10 mouse cellular contexts compared by ENCODE assay signal in genomic region chr16:85964352-85965210, GRCm38 (mm10).
DNase-seq lines count a peak whose midpoint lies in the region; ATAC-seq lines count a peak whose summit lies in the region.
"Had no signal": no experiment of that assay in that cellular context is flagged by ENCODE, and none has a peak within 500 bp of the region (broad histone marks: within the 10 kb centered on the region; RNA-seq: fewer than 3 reads in every experiment).

No protein-coding gene starts in this region.

- H3K9me3 ChIP-seq in kidney, embryonic 14.5 days (ENCODE audit: control insufficient read depth, low read length) = no peaks in the 10 kb centered on the region
- H3K9me3 ChIP-seq in embryonic facial prominence, embryonic 10.5 days = no peaks in the 10 kb centered on the region
- no peaks in the 10 kb centered on the region for H3K9me3 ChIP-seq in neural tube, embryonic 12.5 days
- H3K9me3 ChIP-seq: forebrain, embryonic 12.5 days; liver, embryonic 13.5 days had no signal

- H3K4me3 ChIP-seq in kidney, embryonic 14.5 days (ENCODE audit: low read length) = no peak overlapping the region
- H3K4me3 ChIP-seq in embryonic facial prominence, embryonic 10.5 days = no peak overlapping the region
- H3K4me3 ChIP-seq in neural tube, embryonic 12.5 days = no peak overlapping the region
- H3K4me3 ChIP-seq: forebrain, embryonic 12.5 days; liver, embryonic 13.5 days had no signal

- H3K36me3 ChIP-seq in kidney, embryonic 14.5 days (ENCODE audit: control insufficient read depth, insufficient read depth, low read length) = no peaks in the 10 kb centered on the region
- no peaks in the 10 kb centered on the region for H3K36me3 ChIP-seq in embryonic facial prominence, embryonic 10.5 days (replicated peaks)
- no peaks in the 10 kb centered on the region for H3K36me3 ChIP-seq in neural tube, embryonic 12.5 days
- H3K36me3 ChIP-seq: forebrain, embryonic 12.5 days; liver, embryonic 13.5 days had no signal

- WGBS in kidney, embryonic 14.5 days = 67% methylated on average over 2 of the region's 2 CpGs
- WGBS in embryonic facial prominence, embryonic 10.5 days = 76% methylated on average over 2 of the region's 2 CpGs
- WGBS in neural tube, embryonic 12.5 days = 55% methylated on average over 2 of the region's 2 CpGs

- no peak for DNase-seq in kidney, adult 8-10 months
- no peak for DNase-seq in embryonic facial prominence, embryonic 10.5 days (ENCODE audit: low spot score)
- DNase-seq in heart, postnatal 10 days = peak; percentile 16 to 29
- no peak for DNase-seq in MN1 (ENCODE audit: low spot score)
- DNase-seq in right cerebral cortex, adult 2 months (ENCODE audit: low spot score in 2 of 2) = no peak
- DNase-seq: cerebellum, adult 9-10 months; liver, embryonic 13.5 days had no signal

- H3K27ac ChIP-seq in kidney, embryonic 14.5 days (ENCODE audit: low read depth, low read length) = peak overlapping the region; percentile 38; the same call in 1 of the 2 replicates
- H3K27ac ChIP-seq in embryonic facial prominence, embryonic 10.5 days (replicated peaks) = peak overlapping the region; percentile 71
- no peak overlapping the region for H3K27ac ChIP-seq in neural tube, embryonic 12.5 days
- H3K27ac ChIP-seq: forebrain, embryonic 12.5 days; liver, embryonic 13.5 days had no signal

- H3K9ac ChIP-seq in kidney, embryonic 14.5 days (ENCODE audit: low read depth, low read length) = no peak overlapping the region
- H3K9ac ChIP-seq in neural tube, embryonic 12.5 days = no peak overlapping the region
- H3K9ac ChIP-seq: forebrain, embryonic 12.5 days; liver, embryonic 13.5 days had no signal

- H3K4me1 ChIP-seq in kidney, embryonic 14.5 days (ENCODE audit: control insufficient read depth, insufficient read depth, low read length) = no peaks in the 10 kb centered on the region
- peaks cover 23% of the 10 kb centered on the region for H3K4me1 ChIP-seq in embryonic facial prominence, embryonic 10.5 days
- peaks cover 3% of the 10 kb centered on the region; the same call in 1 of the 2 replicates for H3K4me1 ChIP-seq in neural tube, embryonic 12.5 days
- H3K4me1 ChIP-seq: liver, embryonic 13.5 days had no signal

- no peak overlapping the region for H3K4me2 ChIP-seq in kidney, embryonic 14.5 days (replicated peaks; ENCODE audit: low read depth, low read length)
- H3K4me2 ChIP-seq in neural tube, embryonic 12.5 days (replicated peaks) = no peak overlapping the region
- H3K4me2 ChIP-seq: forebrain, embryonic 12.5 days; liver, embryonic 13.5 days had no signal

- no peaks in the 10 kb centered on the region for H3K27me3 ChIP-seq in kidney, embryonic 14.5 days (ENCODE audit: control insufficient read depth, insufficient read depth, low read length)
- no peaks in the 10 kb centered on the region for H3K27me3 ChIP-seq in embryonic facial prominence, embryonic 10.5 days (replicated peaks; ENCODE audit: low read depth, poor library complexity, severe bottlenecking)
- H3K27me3 ChIP-seq in neural tube, embryonic 12.5 days (replicated peaks) = no peaks in the 10 kb centered on the region
- H3K27me3 ChIP-seq: liver, embryonic 13.5 days had no signal

- intact Hi-C loops in heart, postnatal 10 days (cut with DNase I) = loop anchor here (5.0 kb wide), 1 partner anchor 288 kb away; no protein-coding TSS in a partner anchor

- ATAC-seq in kidney, embryonic 14.5 days (ENCODE audit: low FRiP score, low TSS enrichment) = no peak
- ATAC-seq in neural tube, embryonic 12.5 days (ENCODE audit: low FRiP score, low read depth) = peak; percentile 56; the same call in 1 of the 2 replicates

Comparison
In these comparisons a context has a peak if more than half of its experiments do, and no peak if none do; other contexts are left out.
1. DNase-seq: peak in heart, postnatal 10 days (2 of 2); none in kidney, adult 8-10 months (0 of 2), embryonic facial prominence, embryonic 10.5 days (single experiment), MN1 (single experiment) and right cerebral cortex, adult 2 months (0 of 2).